Mouse (Mus musculus) lung, postnatal 0 days (tissue): ENCODE results near the gene BC028528.

Experiments used
- CTCF ChIP-seq: IDR thresholded peaks from 2 replicates; pipeline ENCODE4 v1.5.1; 2016; ENCODE audit warnings: antibody characterized with exemption, mild to moderate bottlenecking
- EP300 ChIP-seq: IDR thresholded peaks from 2 replicates; pipeline ENCODE4 v1.6.1; 2016; ENCODE audit warnings: antibody characterized with exemption, mild to moderate bottlenecking, control low read depth

DNA sequence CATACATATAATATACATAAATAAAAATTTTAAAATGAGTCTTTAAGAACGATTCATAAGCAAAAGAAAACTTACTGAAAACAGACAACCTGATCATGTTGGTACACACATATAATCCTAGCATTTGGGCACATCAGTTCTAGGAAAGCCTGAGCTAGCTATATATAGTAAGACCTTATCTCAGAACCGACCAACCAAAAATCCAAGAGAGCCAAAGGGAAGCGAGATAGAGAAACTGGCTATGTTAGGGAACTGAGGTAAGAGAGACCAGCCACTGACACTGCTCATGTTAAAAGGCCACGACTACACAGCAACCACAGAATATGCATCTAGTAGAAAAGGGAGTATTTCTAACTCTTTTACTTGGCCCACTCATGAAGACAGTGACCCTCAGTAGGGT, 41.2 kb downstream of the BC028528 start:
- TF ChIP-seq EP300, result no peak
- no peak for TF ChIP-seq CTCF
